Mouse (Mus musculus): ENCODE data around the gene Cenpx.

The Cenpx gene

GRCm38 (mm10) chr11:120722761-120723382 lies 9.3 kb upstream of the Cenpx start:
- DNase-seq = no peak

GRCm38 (mm10) chr11:120722067-120722630 lies 8.6 kb upstream of the Cenpx start:
- DNase-seq = no peak

- peak; percentile 69 for DNase-seq
Measured at GRCm38 (mm10) chr11:120721124-120722066, 7.9 kb upstream of the Cenpx start, which contains the start of gene Rac3. Rac3 (plus strand) TSS chr11:120721470.

- peak; percentile 90 for DNase-seq
Measured at GRCm38 (mm10) chr11:120720450-120720849, 6.9 kb upstream of the Cenpx start.

- no peak for DNase-seq
Measured at GRCm38 (mm10) chr11:120719841-120720376, 6.4 kb upstream of the Cenpx start.

- no peak for DNase-seq
Measured at GRCm38 (mm10) chr11:120719242-120719641, 5.7 kb upstream of the Cenpx start.

- no peak for DNase-seq
Measured at GRCm38 (mm10) chr11:120715131-120715530, 1.6 kb upstream of the Cenpx start.

GRCm38 (mm10) chr11:120714546-120714945 lies 1.0 kb upstream of the Cenpx start:
- no peak for DNase-seq

- peak; percentile 60 for DNase-seq
Measured at GRCm38 (mm10) chr11:120712771-120713568, 568 bp downstream of the Cenpx start.

- no peak for DNase-seq
Measured at GRCm38 (mm10) chr11:120711980-120712604, 1.4 kb downstream of the Cenpx start.

- DNase-seq = no peak
Measured at GRCm38 (mm10) chr11:120710672-120711071, 2.9 kb downstream of the Cenpx start.

- DNase-seq = no peak
Measured at GRCm38 (mm10) chr11:120709551-120709950, 4.0 kb downstream of the Cenpx start.

GRCm38 (mm10) chr11:120707969-120708368 lies 5.6 kb downstream of the Cenpx start:
- no peak for DNase-seq

GRCm38 (mm10) chr11:120707225-120707624 lies 6.3 kb downstream of the Cenpx start:
- no peak for DNase-seq

- DNase-seq = no peak
Measured at GRCm38 (mm10) chr11:120706120-120706519, 7.4 kb downstream of the Cenpx start.

- no peak for DNase-seq
Measured at GRCm38 (mm10) chr11:120704486-120705325, 8.8 kb downstream of the Cenpx start.

- DNase-seq = no peak
Measured at GRCm38 (mm10) chr11:120703696-120704454, 9.7 kb downstream of the Cenpx start.

- no peak for DNase-seq
Measured at GRCm38 (mm10) chr11:120697741-120698140, 15.8 kb downstream of the Cenpx start.

GRCm38 (mm10) chr11:120696568-120696967 lies 17.0 kb downstream of the Cenpx start:
- DNase-seq = no peak

GRCm38 (mm10) chr11:120695641-120696040 lies 17.9 kb downstream of the Cenpx start:
- no peak for DNase-seq

All from cerebellum, adult 11 months (tissue).